15 mouse cellular contexts compared by ENCODE assay signal in genomic region chr1:144699790-144700189, GRCm38 (mm10).
"Had no signal": no experiment of that assay in that cellular context is flagged by ENCODE, and none has a peak within 500 bp of the region (broad histone marks: within the 10 kb centered on the region; RNA-seq: fewer than 3 reads in every experiment).

No protein-coding gene starts in this region.

- H3K36me3 ChIP-seq: limb, embryonic 12.5 days; liver, embryonic 13.5 days; midbrain, embryonic 10.5 days; neural tube, embryonic 15.5 days had no signal

- H3K4me1 ChIP-seq: limb, embryonic 12.5 days; liver, embryonic 13.5 days; midbrain, embryonic 10.5 days; neural tube, embryonic 15.5 days had no signal

- ATAC-seq: liver, postnatal 0 days had no signal

- H3K9me3 ChIP-seq: limb, embryonic 12.5 days; liver, embryonic 13.5 days; midbrain, embryonic 10.5 days; neural tube, embryonic 15.5 days had no signal

- H3K9ac ChIP-seq: limb, embryonic 12.5 days; liver, embryonic 13.5 days; liver, postnatal 0 days; neural tube, embryonic 15.5 days had no signal

- H3K4me2 ChIP-seq: limb, embryonic 12.5 days; liver, embryonic 13.5 days; neural tube, embryonic 15.5 days had no signal

- H3K27me3 ChIP-seq: limb, embryonic 12.5 days; liver, embryonic 13.5 days; neural tube, embryonic 15.5 days had no signal

- DNase-seq: kidney, adult 18-20 months; kidney, postnatal 10 days; kidney, postnatal 4 days; liver; liver, embryonic 13.5 days; liver, postnatal 0 days; lung, postnatal 36 days; midbrain, embryonic 14.5 days; retina, postnatal 1 day; thymus, postnatal 36 days had no signal

- H3K4me3 ChIP-seq: layer of hippocampus, adult 2 months; limb, embryonic 12.5 days; liver, embryonic 13.5 days; midbrain, embryonic 10.5 days; myocyte; neural tube, embryonic 15.5 days had no signal

- H3K27ac ChIP-seq: layer of hippocampus, adult 2 months; limb, embryonic 12.5 days; liver, embryonic 13.5 days; midbrain, embryonic 10.5 days; neural tube, embryonic 15.5 days had no signal
